Mouse (Mus musculus): ENCODE results near the gene Lman1l.

Gene Lman1l

DNA sequence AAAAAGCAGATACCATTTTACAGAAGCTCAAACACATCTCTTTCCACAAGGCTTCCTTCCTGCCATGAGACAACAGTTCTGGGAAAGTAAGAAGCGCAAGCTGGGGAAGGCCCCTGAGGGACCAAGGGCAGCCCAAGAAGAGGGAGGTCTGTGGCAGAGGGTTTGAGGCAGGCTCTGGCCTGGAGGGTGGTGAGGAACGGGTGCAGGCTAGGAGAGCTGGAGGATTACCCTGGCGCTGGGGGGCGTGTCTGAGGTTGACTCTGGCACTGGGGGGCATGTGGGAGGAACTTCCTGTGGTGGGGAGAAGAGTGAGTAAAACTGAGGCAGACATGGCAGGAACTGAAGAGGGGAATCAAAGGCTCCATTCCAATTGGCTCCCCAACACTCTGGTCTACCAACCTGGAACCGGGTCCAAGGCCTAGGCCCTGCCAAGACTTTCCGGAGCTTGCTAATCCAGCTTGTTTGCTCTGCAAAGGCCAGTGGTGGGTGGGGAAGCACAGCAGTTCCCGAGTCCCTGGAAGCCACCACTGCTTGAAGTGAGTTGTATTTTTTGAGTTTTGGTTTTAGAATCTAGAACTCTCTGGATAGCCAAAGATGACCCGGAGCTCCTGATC is 2.9 kb downstream of the Lman1l start:
- DNase-seq: no peak

DNA sequence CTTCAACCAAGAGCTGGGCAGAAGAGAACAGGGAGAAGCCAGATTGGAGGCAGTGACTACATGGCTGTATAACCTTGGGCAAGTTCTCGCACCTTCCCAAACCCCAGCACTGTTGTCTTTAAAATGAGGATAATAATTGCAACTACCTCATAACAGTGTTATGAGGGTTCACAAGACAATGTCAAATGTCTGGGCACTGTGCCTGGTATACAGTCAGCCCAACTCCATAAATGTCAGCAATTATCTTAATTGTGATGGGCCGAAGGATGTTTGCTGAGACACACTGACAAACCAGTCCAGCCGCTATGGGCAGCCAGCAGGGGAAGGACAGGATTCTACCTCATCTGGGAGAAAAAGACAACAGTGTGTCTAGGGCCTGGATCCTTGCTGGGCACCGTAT is 5.8 kb downstream of the Lman1l start:
- no peak for DNase-seq

DNA sequence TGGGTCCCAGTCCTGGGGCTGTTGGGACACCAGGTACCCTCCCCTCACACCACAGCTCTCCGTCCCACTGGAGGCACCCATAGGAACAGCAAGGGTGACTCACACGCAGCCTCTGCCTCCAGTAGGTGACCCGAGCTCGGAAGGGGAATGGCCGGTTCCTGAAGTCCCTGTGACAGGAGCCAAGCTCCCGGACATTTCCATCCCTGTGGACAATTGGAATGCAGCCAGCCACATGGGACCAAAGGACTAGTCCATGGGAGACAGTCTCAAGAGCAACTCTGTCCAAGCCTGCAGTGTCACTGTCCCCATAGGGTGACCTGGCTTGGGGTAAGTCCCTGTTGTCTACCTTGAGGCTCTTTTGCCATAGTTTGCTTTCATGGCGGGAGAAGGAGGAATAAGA is 6.6 kb downstream of the Lman1l start:
- DNase-seq: no peak

DNA sequence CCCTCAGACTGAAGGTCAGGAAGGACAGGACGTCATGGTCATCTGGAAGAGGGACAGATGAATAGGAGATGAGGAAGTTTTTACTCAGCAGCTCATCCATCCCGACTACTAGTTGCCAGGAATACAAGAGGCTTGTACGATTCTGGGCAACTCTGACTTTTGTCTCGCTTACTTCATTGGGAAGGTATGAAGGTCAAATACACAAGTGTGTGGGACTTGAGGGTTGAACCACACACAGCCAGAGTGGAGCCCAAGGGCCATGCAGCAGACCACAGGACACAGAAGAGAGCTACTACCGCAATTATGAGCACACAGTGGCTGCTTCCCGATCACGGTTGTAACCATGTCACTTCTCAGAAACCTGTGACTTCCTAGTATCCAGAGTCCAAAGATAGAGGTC is 8.0 kb downstream of the Lman1l start:
- DNase-seq: no peak

DNA sequence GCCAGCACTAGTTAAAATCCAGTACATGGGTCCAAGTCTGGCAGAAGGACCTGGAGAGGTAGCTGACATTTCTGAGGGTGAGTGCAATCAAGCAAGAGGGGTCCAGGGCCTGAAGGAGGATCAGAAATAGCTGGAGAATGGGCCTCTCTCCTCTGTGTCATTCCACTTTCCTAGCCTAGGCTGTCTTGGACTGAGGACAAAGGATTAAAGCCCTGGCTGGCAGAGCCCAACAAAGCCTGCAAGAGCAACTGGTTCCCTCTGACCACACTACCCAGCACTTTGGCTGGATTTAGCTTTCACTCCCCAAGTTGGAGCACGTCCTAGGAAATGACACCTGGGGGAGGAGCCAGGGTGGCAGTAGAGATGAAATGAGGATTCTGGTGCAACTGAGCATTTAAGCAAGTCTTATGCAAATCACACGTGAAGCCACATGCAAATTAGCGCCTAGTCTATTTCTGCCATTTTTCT is 10.2 kb downstream of the Lman1l start:
- no peak for DNase-seq

DNA sequence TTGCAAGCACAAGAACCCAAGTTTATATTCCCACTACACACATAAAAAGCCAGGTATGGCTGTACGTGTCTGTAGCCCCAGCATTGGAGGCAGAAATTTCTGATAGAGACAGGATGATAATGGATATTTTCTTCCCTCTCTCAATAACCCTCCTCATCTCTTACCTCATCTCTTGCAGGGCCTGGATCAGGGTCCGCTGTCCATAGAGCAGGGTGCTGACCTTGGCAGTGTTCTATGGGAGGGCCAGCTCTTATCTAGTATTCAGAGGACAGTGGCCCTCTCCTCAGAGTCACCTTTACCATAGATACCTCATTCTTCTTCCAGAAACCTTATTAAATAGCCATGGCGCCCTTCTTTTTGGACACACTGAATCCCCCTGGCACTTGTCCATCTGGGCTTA is 10.8 kb downstream of the Lman1l start:
- no peak for DNase-seq

DNA sequence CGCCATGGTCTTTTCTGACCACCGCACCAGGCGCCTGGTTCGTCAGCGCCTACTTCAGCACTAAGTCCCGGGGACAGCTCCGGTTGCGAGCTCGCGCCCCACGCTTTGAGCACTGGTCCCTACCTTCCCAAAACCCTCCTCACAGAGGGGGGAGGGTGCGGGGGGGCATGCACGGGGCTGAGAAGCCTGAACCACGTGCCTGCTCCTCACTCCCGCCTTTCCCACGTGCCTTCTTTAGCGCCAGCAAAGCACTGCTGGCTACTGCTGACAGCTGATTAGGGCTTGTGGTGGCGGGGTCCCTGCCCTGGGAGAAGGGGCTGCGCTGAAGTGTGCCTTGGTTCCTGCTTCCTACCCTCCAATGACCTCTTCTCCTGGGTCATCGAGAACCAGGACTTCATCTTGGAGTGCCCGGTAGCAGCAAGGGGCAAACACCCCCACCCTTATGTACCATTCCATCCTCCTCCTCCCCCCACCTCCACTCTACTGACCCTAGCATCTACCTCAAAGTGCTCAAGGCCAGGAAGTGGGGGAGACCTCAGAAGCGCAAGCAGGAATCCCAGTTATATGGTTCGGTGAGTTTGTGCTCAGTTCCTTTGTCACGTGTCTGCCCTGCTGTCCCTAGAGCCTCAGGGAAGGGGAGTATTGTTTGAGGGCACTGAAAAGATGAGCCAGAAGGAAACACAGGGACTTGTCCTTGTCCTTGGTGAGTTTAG is 14.3 kb downstream of the Lman1l start, which contains the start of gene Cplx3:
Gene Cplx3, minus strand, starts transcription at position 143 of the 713 bp plus-strand sequence.
- peak; percentile 84 for DNase-seq

DNA sequence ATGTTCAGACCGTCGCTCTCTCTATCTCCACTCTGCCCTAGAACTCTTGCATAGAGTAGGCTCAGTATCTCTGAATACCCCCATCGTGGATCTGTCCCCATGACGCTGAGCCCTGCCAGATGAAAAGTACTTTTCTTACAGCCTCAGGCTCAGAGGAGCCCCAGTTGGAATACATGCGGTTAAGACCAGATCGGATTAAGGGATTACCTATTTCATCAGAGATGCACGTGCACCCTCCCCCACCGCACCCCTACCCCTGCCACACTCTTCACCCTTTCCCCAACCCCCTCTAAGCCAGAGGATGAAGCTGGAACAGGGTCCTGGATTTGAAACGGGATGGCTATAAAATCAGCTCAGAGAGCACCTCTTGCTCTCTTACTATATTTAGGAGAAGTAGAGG is 15.1 kb downstream of the Lman1l start:
- no peak for DNase-seq

DNA sequence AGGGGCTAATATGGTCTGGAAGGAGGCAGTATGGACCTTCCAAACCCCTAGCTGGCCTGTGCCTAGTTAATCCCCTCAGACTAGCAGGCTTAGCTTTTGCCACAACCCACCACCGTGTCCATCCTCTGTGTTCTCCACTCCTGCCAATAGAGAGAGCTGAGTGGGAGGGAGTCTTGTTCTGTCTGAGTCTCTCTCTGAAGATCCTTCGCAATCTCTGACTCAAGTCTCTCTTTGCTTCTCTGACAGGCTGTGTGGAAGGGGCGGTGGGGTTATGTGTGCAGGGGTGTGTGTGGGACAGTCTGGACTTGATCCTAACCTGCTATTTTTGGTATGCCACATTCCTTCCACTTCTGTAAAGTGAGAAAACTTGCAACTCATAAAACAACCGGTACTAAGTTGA is 15.7 kb downstream of the Lman1l start:
- DNase-seq: no peak

DNA sequence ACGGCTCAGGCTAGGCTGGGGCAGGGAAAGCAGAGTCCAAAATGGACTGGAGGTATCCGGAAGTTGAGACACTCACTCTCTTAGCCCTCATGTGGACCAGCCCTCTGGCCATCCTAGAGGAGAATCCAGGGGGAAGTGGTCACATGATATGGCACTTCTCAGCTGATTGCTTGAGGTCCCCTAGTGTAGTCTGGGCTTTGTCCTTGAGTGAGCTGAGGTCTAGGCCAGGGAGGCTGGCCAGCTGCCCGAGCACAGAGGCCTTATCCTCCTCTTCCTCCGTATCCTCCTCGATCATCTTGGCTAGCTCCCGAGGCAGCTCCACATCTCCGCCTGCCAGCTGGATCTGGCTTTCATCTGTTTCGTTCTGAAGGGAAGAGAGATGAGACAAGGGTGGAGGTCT is 18.5 kb downstream of the Lman1l start:
- DNase-seq: no peak

DNA sequence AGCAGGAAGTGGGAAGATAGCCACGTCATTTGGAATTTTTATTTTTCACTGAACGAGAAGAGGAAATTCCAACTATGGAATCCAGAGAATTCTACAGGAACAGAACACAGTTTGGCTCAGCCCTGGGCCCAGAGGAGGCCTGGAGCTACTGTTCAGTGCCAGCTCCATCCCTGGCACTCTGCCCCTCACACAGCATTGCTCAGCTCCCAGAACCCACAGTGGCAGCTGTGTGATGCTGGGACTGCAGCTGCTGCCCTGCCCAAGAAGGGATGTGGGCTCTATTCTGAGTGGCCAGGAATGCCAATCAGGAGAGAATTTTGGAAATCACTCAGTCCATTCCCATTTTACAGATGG is 19.2 kb downstream of the Lman1l start:
- DNase-seq: no peak

DNA sequence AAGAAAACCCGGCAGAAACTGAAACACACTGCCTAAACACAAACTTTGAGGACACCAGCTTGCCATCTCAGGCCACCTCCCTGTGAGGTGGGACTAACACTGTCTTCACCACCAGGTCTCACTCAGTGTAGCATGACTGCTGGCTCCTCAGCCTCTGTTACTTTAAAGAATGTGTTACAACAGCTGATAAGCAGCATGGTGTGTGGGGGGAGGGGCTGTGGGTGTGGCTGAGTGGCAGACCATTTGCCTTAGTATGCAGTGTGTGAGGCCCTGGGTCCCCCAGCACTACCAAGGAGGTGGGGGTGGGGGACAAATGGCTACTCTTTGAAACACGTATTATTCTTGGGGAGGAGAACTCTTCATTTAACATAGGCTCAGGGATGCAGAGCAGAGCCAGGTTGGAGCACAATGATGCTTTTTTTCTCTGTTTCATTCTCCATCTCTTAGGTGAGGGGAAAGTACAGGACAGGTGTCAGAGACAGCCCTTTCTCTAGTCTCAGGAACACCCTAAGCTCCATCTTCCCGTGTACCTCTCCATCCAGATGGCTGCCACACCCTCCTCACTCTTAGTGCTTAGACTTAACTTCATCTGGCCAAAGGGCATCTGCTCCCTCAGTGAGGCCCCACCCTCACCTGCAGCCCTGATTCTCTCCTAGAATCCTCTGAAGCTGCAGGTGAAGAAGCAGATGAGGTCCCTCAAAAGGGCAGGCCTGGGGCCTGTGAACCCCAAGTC is 19.8 kb downstream of the Lman1l start:
- peak; percentile 62 for DNase-seq

DNA sequence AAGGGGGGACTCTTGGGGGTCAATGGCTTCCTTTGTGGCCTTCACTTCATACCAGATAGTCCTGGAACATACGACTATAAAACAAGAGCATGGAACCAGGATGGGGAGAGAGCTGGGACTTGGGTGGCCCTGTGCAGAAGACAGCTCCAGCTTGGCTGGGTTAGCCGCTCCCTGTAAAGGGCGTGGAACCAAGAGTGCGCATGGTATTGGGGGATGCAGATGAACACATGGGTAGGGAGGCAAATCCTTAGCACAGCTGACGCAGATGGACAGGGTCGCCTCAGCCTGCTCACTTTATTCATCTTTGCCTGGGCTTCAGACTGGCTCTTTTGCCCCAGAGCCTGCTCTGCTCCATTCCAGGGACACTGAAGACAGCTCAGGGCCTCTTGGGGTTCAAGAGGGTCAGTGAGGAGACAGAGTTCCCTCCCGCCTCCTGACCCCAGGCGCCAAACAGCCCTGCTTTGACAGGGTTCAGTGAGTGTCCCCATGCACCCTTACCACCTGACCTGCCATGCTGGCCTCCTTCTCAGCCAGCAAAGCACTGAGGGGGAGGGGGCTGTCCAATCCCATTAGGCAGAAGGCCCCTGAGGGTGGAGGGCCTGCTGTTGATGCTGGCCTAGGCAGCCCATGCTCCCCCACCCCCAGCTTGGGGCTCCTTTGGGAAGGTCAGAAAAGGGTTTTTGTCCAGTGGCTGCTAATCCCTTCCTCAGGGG is 21.6 kb downstream of the Lman1l start:
- DNase-seq: peak; percentile 42

DNA sequence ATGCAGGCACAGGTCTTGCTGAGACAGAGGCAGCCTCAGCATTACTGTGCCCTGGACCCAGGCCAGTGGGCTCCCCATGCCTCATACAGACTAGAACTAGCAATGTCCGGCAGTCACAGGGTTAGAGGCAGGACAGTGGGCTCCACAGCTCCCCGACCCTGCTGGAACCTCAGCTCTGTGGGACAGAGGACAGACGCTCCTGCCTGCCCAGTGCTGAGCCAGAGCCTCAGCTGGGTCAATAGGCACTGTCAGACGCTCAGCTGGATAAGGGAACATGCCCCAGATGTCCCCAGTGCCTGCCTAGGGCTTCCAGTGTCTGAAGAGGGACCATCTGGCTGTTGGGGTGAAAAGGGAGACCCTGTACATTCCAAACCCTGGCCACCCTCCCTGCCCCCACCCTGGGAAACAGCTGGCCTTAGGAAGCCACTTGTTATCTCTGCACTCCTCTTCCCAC is 22.6 kb downstream of the Lman1l start:
- peak; percentile 26 for DNase-seq

DNA sequence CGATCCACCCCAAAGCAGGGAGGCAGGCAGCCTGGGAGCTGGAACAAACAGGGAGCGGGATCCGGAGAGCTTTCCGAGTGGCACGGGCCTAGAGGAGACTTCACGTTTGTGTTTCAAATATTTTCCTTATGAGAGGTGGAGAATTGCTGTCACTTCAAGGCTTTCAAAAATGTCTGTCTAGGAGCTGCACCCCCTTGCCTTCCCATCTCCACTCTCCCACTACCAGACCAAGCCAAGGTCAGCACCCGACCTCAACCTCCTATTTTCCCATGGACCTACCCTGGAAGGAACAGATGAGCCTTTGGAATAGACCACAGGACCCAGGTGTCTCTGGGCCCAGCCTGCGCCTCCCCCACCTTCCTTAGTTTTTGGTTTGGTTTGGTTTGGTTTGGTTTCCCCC is 23.3 kb downstream of the Lman1l start:
- no peak for DNase-seq

DNA sequence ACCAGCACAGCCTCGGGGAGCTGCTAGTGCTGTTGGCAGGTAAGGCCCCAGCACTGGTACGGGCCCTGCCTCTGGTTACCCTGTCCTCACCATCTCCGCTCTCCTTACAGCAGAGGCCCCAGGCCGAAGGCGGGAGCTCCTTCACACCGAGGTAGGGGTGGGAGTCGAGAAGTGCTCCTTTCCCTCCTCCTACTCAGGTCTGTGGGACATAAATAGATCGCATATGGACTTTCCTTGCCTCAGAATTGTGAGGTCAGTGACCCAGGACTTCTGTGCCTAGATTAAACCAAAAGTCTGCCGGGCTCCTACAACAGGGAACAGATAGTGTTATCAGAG is 26.4 kb downstream of the Lman1l start:
- DNase-seq: no peak

DNA sequence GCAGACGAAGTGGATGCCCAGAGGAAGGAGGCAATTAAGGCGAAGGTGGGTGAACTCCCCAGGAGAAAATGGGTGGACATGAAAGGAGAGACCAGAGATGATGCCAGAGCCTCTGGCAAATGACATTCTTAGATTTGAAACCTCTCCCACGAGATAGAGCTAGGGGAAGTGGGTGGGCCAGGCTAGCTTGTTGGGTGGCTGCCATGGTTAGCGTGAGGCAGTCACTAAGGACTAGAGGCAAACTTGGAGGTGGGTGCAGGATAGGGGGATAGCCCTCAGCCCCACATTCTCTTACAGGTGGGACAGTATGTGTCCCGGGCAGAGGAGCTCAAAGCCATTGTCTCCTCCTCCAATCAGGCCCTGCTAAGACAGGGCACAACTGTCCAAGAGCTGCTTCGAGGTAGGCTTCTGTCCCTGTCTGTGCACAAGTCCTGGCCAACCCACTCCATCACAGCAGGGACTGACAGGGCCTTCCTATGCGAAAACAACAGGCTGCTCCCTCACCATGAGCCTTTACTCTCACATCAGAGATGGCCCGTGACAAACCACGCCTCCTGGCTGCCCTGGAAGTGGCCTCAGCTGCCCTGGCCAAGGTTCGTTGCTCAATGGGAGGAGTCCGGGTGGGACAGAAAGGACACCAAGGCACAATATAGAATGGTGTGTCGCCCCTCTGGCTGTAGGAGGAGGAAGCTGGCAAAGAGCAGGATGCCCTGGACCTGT is 27.0 kb downstream of the Lman1l start:
- DNase-seq: peak; percentile 31

DNA sequence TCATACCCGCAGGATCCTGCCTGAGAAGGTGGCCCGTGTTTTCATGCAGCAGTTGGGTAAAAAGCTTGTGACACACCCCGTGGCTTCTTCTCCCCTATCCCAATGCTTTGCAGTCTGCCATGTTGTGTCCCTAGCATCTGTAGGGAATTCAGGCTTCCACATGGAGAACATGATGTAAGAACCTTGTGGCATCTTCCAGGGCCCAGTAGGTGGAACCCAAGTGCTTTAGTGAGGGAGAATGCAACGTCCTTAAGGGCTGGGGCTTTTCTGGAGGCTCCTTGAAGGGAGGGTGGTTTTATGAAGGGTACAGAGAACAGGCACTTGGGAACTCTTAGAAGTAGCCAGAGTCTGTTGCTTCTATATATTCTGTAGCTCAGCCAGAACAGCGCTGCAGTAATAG is 29.8 kb downstream of the Lman1l start:
- peak; percentile 38 for DNase-seq

DNA sequence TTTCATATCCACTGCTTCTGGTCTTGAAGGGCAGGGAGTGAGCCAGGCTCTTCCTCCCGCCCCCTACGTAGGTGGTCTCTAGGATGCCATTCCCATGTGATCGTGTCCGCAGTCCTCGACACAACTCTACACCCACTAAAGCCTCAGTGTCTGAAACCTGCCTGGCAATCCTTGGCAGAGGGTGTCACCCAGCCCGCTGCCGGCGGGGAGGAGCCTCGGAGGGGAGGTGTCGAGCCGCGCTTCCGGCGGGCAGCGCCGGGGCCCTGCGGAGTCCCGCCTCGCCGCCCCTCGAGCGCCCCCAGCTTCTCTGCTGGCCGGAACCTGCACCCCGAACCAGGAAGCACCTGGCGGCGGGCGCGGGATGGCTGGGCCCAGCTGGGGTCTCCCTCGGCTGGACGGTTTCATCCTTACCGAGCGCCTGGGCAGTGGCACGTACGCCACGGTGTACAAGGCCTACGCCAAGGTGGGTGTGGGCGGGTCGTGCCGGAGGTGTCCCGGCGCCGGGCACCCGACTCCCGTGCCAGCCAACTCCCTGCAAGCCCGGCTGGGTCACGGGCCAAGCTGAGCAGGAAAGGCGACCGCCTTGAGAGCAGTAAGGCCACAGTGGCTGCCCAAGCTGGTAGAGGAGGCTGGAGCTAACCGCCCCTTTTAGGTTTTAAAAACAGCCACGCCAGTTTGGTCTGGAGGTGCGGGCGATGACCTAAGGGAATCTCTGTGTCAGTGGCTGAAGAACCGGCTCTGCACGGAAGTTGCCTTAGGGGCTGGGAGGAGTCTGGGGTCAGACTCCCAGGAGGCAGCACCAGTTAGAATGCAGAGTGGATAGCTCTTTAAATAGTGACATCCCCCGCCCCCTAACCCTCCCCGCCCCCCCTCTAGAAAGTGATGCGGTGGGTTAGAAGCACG is 31.1 kb downstream of the Lman1l start, which contains the start of gene Ulk3:
Gene Ulk3, plus strand, starts transcription at position 229 of the 903 bp plus-strand sequence.
- DNase-seq: peak; percentile 86

DNA sequence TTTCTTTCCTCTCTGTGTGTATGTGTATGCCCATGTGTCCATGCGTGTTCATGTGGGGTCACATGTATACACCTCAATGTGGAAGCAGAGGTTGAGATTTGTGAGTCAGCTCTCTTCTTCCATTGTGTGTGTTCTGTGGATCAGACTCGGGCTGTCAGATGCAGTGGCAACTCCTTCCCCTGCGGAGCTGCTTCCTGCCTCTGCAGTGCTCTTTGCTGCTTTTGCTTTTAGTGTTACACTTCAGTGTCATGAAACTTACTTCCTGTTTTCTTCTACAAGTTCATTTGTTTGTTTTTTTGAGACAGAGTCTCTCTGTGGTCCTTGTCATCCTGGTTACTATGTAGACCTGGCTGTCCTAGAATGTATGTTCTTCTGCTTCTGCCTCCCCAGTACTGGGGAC is 35.6 kb downstream of the Lman1l start:
- DNase-seq: no peak

DNA sequence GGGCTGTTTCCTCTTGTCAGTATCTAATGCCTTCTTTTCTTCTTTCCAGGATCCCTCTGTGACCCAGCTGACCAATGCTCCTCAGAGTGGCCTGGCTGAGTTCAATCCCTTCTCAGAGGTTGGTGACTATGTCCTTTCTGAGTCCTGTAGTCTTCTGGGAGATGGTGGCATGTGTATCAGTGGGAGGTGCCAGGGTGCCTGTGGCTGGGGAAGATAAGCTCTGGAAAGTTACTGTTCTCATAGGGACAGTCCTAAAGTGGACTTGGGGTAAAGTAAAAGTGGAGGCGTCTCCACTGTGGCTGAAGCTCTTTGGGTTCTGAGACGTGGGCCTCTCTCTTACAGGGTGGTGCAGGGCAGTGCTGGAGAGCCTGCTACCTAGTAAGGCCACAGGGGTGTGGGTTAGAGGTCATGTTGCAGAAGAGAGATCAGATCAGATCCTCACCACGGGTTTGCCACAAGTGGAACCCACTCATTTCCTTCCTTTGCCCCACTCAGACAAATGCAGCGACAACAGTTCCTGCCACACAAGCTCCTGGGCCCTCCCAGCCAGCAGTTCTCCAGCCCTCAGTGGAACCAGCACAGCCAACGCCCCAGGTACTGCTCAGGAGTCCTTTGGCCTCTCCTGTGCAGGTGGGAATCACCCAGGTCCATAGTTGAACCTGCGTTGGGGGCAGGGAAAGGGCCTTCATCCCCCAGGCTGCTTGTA is 43.3 kb downstream of the Lman1l start:
- DNase-seq: no peak

Measured in embryo, embryonic 11 days (tissue).